In the genomic region with DNA sequence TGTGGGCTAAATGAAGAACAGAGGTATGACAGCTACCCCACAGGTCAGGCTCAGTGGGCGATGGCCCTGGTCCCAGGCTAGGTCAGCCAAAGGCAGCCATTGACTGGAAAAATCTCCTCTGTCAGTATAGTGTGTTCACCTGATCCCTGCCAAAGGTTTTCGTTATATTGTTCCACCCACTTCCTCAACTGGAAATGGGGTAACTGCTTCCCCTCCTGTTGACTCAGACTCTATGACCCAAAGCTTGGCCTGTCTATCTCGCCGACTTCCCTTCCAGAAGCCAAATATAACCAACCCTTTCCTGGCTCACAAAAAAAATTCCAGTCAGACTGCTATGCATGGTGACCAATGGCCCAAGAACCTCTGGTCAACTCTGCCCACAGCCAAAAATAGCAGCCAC, we compare ENCODE assay signal across 12 mouse cellular contexts.
DNase-seq lines count a peak whose midpoint lies in the region; ATAC-seq lines count a peak whose summit lies in the region.
"Had no signal": no experiment of that assay in that cellular context is flagged by ENCODE, and none has a peak within 500 bp of the region (broad histone marks: within the 10 kb centered on the region; RNA-seq: fewer than 3 reads in every experiment).

No protein-coding gene starts in this region.

- WGBS in kidney, embryonic 14.5 days = 63% methylated on average over 4 of the region's 4 CpGs
- 82% methylated on average over 4 of the region's 4 CpGs for WGBS in hindbrain, embryonic 12.5 days

- H3K4me2 ChIP-seq in kidney, embryonic 14.5 days (replicated peaks; ENCODE audit: low read depth, low read length) = no peak overlapping the region
- no peak overlapping the region for H3K4me2 ChIP-seq in hindbrain, embryonic 12.5 days (replicated peaks)
- H3K4me2 ChIP-seq: limb, embryonic 13.5 days had no signal

- peak; percentile 69 for DNase-seq in kidney, adult 9 months
- peak; percentile 76 to 89 for DNase-seq in heart, adult 9 months (ENCODE audit: low spot score in 2 of 2)
- DNase-seq in kidney, postnatal 14 days = peak; percentile 45
- no peak for DNase-seq in ovary, postnatal 10 days (ENCODE audit: low spot score)
- DNase-seq in layer of hippocampus, adult 8-10 months (ENCODE audit: low spot score in 2 of 2) = no peak
- DNase-seq: right cerebral cortex, adult 18-20 months had no signal

- H3K27me3 ChIP-seq in kidney, embryonic 14.5 days (ENCODE audit: control insufficient read depth, insufficient read depth, low read length) = no peaks in the 10 kb centered on the region
- H3K27me3 ChIP-seq in hindbrain, embryonic 12.5 days = no peaks in the 10 kb centered on the region

- no peaks in the 10 kb centered on the region for H3K9me3 ChIP-seq in kidney, embryonic 14.5 days (ENCODE audit: control insufficient read depth, low read length)
- H3K9me3 ChIP-seq in hindbrain, embryonic 12.5 days (replicated peaks) = peaks cover 6% of the 10 kb centered on the region

- H3K27ac ChIP-seq in kidney, embryonic 14.5 days (ENCODE audit: low read depth, low read length) = no peak overlapping the region
- no peak overlapping the region for H3K27ac ChIP-seq in hindbrain, embryonic 12.5 days
- H3K27ac ChIP-seq: limb, embryonic 13.5 days; stomach, postnatal 0 days had no signal

- no peak overlapping the region for H3K4me3 ChIP-seq in kidney, embryonic 14.5 days (ENCODE audit: low read length)
- H3K4me3 ChIP-seq in hindbrain, embryonic 12.5 days = no peak overlapping the region
- H3K4me3 ChIP-seq: limb, embryonic 13.5 days; myocyte had no signal

- no peak overlapping the region for H3K9ac ChIP-seq in kidney, embryonic 14.5 days (ENCODE audit: low read depth, low read length)
- no peak overlapping the region for H3K9ac ChIP-seq in hindbrain, embryonic 12.5 days
- H3K9ac ChIP-seq: limb, embryonic 13.5 days had no signal

- H3K4me1 ChIP-seq in kidney, embryonic 14.5 days (ENCODE audit: control insufficient read depth, insufficient read depth, low read length) = no peaks in the 10 kb centered on the region
- no peaks in the 10 kb centered on the region for H3K4me1 ChIP-seq in hindbrain, embryonic 12.5 days
- H3K4me1 ChIP-seq: limb, embryonic 13.5 days had no signal

- ATAC-seq in kidney, embryonic 14.5 days (ENCODE audit: low FRiP score, low TSS enrichment) = no peak
- peak; percentile 96 for ATAC-seq in megakaryocyte, adult 5-6 weeks (ENCODE audit: poor library complexity, severe bottlenecking)
- no peak for ATAC-seq in hindbrain, embryonic 12.5 days (ENCODE audit: low FRiP score)

- H3K36me3 ChIP-seq in kidney, embryonic 14.5 days (ENCODE audit: control insufficient read depth, insufficient read depth, low read length) = no peaks in the 10 kb centered on the region
- H3K36me3 ChIP-seq in hindbrain, embryonic 12.5 days = no peaks in the 10 kb centered on the region
- H3K36me3 ChIP-seq: limb, embryonic 13.5 days had no signal

Comparison
In these comparisons a context has a peak if more than half of its experiments do, and no peak if none do; other contexts are left out.
1. DNase-seq: peak in kidney, adult 9 months (single experiment), heart, adult 9 months (2 of 2) and kidney, postnatal 14 days (single experiment); none in ovary, postnatal 10 days (single experiment) and layer of hippocampus, adult 8-10 months (0 of 2).